Mouse (Mus musculus) spleen, adult 2 months (tissue): ENCODE measurements around the gene Creb5.

Source experiments
- CTCF ChIP-seq: fragments of 200-500 bp; IDR thresholded peaks from 2 replicates; pipeline ENCODE4 v1.5.1; 2011; ENCODE audit warnings: mild to moderate bottlenecking, inconsistent platforms; ENCODE audit not compliant: insufficient read depth, insufficient read length, insufficient replicate concordance; ENCODE audit errors: extremely low read depth
- POLR2A ChIP-seq: fragments of 200-500 bp; IDR thresholded peaks from 2 replicates; pipeline ENCODE4 v1.6.1; 2011; ENCODE audit warnings: low read depth, low read length, inconsistent platforms

DNA sequence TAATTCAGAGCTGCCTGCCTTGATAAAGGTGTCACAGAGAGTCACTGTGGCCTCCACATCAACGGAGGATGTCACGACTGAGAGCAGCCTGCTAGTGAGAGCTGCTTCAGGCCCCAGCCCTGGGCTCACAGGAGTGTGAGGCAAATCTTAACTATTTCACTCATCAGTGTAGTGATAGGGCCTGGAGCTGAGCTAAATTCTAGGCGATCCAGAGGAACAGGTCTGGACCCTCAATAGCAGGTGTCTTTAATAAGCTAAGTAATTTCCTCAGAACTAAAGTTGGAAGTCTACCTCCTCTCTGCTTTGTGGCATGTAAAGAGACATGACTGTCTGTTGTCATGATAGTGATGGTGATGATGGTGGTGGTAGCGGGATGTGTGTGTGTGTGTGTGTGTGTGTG is 283.8 kb downstream of the Creb5 start:
- TF ChIP-seq CTCF (no peak), POLR2A (no peak)
